Mouse (Mus musculus): ENCODE measurements at regions not wholly inside any gene's neighbourhood (a gene's known extent, or its start where the extent isn't known, plus 50 kb on each side); places are given as distances from the start of the nearest gene placed in this dataset.

GRCm38 (mm10) chr3:149270459-149270858, 280.1 kb upstream of the Adgrl2 start:
- H3K27me3 ChIP-seq = no peaks in the 10 kb centered on the region
- peaks cover 6% of the 10 kb centered on the region; the same call in 1 of the 2 replicates for H3K4me1 ChIP-seq (replicated peaks)
- no peak overlapping the region for H3K9ac ChIP-seq
- H3K4me2 ChIP-seq = no peak overlapping the region
- no peak overlapping the region for H3K27ac ChIP-seq
- no peak overlapping the region for H3K4me3 ChIP-seq
- ATAC-seq (replicated peaks; ENCODE audit: insufficient number of reproducible peaks, insufficient read depth, low FRiP score, low read depth) = no peak
- H3K9me3 ChIP-seq (replicated peaks) = no peaks in the 10 kb centered on the region
- H3K36me3 ChIP-seq = no peaks in the 10 kb centered on the region

DNA sequence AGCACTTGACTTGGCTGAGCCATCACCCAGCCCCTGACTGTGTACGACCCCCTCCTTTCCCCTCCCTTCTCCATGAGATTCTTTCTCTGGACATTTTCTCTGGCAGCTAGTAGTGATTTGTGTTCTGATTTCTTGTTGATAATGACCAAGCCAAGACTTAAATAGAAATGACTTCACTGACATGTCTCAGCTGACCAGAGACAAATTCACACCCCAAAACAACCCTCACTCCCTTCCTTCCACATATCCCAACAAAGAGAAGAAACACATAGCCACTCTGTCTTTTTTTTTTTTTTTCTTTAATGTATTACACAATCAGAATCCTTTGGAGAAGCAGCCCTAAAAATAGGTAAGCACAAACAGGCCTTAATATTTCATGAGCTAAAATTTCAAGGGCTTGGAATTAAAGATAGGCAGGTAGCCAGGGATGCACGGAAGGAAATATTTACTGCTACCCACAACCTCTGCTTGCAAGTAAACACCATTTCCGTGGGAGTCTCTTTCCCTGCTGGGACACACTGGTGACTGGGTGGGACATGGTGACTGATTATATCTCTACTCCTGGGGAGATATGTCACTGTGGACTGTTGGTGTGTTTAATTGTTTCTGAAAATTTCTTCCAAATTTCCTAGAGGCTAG, 272.1 kb upstream of the Adgrl2 start:
- H3K9me3 ChIP-seq (replicated peaks) = no peaks in the 10 kb centered on the region
- peak overlapping the region; percentile 40 for H3K27ac ChIP-seq
- no peak for ATAC-seq (replicated peaks; ENCODE audit: insufficient number of reproducible peaks, insufficient read depth, low FRiP score, low read depth)
- H3K4me2 ChIP-seq = no peak overlapping the region
- 16% methylated on average over 3 of the region's 3 CpGs for WGBS
- no peak overlapping the region for H3K4me3 ChIP-seq
- H3K27me3 ChIP-seq = no peaks in the 10 kb centered on the region
- H3K36me3 ChIP-seq = no peaks in the 10 kb centered on the region
- H3K9ac ChIP-seq = no peak overlapping the region
- H3K4me1 ChIP-seq (replicated peaks) = peaks cover 11% of the 10 kb centered on the region

GRCm38 (mm10) chr3:149261764-149262163, 271.4 kb upstream of the Adgrl2 start:
- WGBS = 94% methylated on average over 6 of the region's 6 CpGs

DNA sequence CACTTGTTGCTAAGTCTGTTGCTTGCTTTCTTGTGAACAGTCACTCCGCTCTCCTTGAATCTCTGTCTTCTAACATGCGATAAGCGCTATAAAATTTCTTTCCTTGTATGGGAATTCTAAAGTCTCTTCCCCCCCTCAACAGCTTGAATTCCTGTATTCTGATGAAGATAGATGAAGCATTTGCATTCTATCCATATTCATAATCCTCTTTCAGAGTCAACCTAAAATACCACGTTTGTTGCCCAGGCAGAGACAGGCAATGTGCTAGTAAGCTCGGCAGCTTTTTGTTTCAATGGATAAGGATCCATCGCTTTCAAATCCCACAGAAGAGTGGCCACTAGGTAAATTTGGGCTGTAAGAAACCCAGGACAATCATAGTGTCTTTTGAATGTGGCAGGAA, 268.5 kb upstream of the Adgrl2 start:
- Histone ChIP-seq H3K36me3 (no peaks in the 10 kb centered on the region), H3K9ac (no peak overlapping the region), H3K9me3 (replicated peaks) (no peaks in the 10 kb centered on the region), H3K27ac (no peak overlapping the region), H3K4me3 (no peak overlapping the region), H3K4me2 (no peak overlapping the region), H3K4me1 (replicated peaks) (peaks cover 18% of the 10 kb centered on the region), H3K27me3 (no peaks in the 10 kb centered on the region)
- no peak for ATAC-seq (replicated peaks; ENCODE audit: insufficient number of reproducible peaks, insufficient read depth, low FRiP score, low read depth)
- WGBS = 93% methylated on average over 6 of the region's 6 CpGs

More at GRCm38 (mm10) chr3:149261764-149262163, 271.4 kb upstream of the Adgrl2 start:
- H3K9me3 ChIP-seq (replicated peaks) = no peaks in the 10 kb centered on the region
- no peaks in the 10 kb centered on the region for H3K27me3 ChIP-seq
- H3K4me1 ChIP-seq (replicated peaks) = peaks cover 14% of the 10 kb centered on the region
- no peak overlapping the region for H3K27ac ChIP-seq
- H3K4me3 ChIP-seq = no peak overlapping the region
- ATAC-seq (replicated peaks; ENCODE audit: insufficient number of reproducible peaks, insufficient read depth, low FRiP score, low read depth) = no peak
- no peaks in the 10 kb centered on the region for H3K36me3 ChIP-seq
- no peak overlapping the region for H3K4me2 ChIP-seq
- H3K9ac ChIP-seq = no peak overlapping the region

GRCm38 (mm10) chr3:149256891-149257290, 266.5 kb upstream of the Adgrl2 start:
- Histone ChIP-seq H3K4me1 (replicated peaks) (peaks cover 7% of the 10 kb centered on the region; the same call in 1 of the 2 replicates), H3K27me3 (no peaks in the 10 kb centered on the region), H3K27ac (no peak overlapping the region), H3K4me3 (no peak overlapping the region), H3K9ac (no peak overlapping the region), H3K36me3 (no peaks in the 10 kb centered on the region), H3K4me2 (0 out of 2 replicates have a peak overlapping the region, but pooled peaks have one; percentile 4), H3K9me3 (replicated peaks) (no peaks in the 10 kb centered on the region)
- ATAC-seq (replicated peaks; ENCODE audit: insufficient number of reproducible peaks, insufficient read depth, low FRiP score, low read depth) = no peak
- WGBS = 43% methylated on average over 9 of the region's 9 CpGs

- Histone ChIP-seq H3K36me3 (no peaks in the 10 kb centered on the region), H3K4me1 (replicated peaks) (peaks cover 7% of the 10 kb centered on the region; the same call in 1 of the 2 replicates), H3K4me2 (no peak overlapping the region), H3K9ac (no peak overlapping the region), H3K9me3 (replicated peaks) (no peaks in the 10 kb centered on the region), H3K27ac (no peak overlapping the region), H3K4me3 (no peak overlapping the region), H3K27me3 (no peaks in the 10 kb centered on the region)
- 60% methylated on average over 6 of the region's 6 CpGs for WGBS
- no peak for ATAC-seq (replicated peaks; ENCODE audit: insufficient number of reproducible peaks, insufficient read depth, low FRiP score, low read depth)
These were observed 262.7 kb upstream of the Adgrl2 start for GRCm38 (mm10) chr3:149253080-149253479.

GRCm38 (mm10) chr3:149252144-149252543, 261.8 kb upstream of the Adgrl2 start:
- ATAC-seq (replicated peaks; ENCODE audit: insufficient number of reproducible peaks, insufficient read depth, low FRiP score, low read depth) = no peak
- no peaks in the 10 kb centered on the region for H3K27me3 ChIP-seq
- 72% methylated on average over 6 of the region's 6 CpGs for WGBS
- no peak overlapping the region for H3K4me2 ChIP-seq
- H3K4me3 ChIP-seq = no peak overlapping the region
- H3K9ac ChIP-seq = no peak overlapping the region
- no peaks in the 10 kb centered on the region for H3K36me3 ChIP-seq
- no peaks in the 10 kb centered on the region for H3K9me3 ChIP-seq (replicated peaks)
- no peak overlapping the region for H3K27ac ChIP-seq
- H3K4me1 ChIP-seq (replicated peaks) = peaks cover 8% of the 10 kb centered on the region; the same call in 1 of the 2 replicates

GRCm38 (mm10) chr3:149247626-149247987, 257.3 kb upstream of the Adgrl2 start:
- ATAC-seq (replicated peaks; ENCODE audit: insufficient number of reproducible peaks, insufficient read depth, low FRiP score, low read depth) = no peak
- 75% methylated on average over 6 of the region's 6 CpGs for WGBS
- Histone ChIP-seq H3K4me1 (replicated peaks) (0 out of 2 replicates have a peak, but pooled peaks cover 2% of the 10 kb centered on the region), H3K9ac (no peak overlapping the region), H3K27me3 (no peaks in the 10 kb centered on the region), H3K4me2 (no peak overlapping the region), H3K27ac (no peak overlapping the region), H3K9me3 (replicated peaks) (no peaks in the 10 kb centered on the region), H3K36me3 (no peaks in the 10 kb centered on the region), H3K4me3 (no peak overlapping the region)

DNA sequence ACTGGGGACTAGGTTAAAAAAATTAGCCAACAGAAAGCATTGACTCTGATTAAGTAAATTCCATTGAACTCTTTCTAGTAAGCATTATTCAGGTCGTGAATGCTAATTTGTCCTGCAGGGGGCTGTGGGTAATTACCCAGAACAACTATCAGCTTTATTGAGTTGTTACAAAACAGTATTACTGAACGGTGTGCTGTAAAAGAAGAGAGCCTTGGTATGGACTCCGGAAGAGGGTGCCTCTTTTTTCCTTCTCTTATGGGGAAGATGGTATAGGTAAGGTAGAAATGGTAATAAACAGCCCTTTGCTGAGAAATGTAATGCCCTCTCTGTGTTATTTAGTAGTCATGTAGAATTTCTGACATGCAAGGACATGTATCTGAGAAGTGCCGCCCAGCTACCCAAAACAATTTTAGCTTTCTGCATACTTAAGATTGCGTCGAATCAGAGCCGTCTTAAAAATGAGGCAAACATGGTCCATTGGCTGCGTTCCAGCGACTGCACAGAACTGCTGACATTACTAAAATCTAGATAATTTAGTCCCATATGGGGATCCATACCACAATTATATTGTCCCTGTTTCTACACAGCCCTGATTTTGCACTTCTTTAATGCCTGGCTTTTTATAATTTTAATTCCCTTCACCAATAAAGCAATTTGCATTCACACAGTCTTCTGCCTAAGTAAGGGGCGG, 256.7 kb upstream of the Adgrl2 start:
- H3K27ac ChIP-seq = no peak overlapping the region
- WGBS = 61% methylated on average over 10 of the region's 10 CpGs
- no peaks in the 10 kb centered on the region for H3K36me3 ChIP-seq
- H3K9ac ChIP-seq = no peak overlapping the region
- ATAC-seq (replicated peaks; ENCODE audit: insufficient number of reproducible peaks, insufficient read depth, low FRiP score, low read depth) = no peak
- H3K4me3 ChIP-seq = no peak overlapping the region
- H3K4me2 ChIP-seq = no peak overlapping the region
- no peaks in the 10 kb centered on the region for H3K27me3 ChIP-seq
- 0 out of 2 replicates have a peak, but pooled peaks cover 2% of the 10 kb centered on the region for H3K4me1 ChIP-seq (replicated peaks)
- H3K9me3 ChIP-seq (replicated peaks) = no peaks in the 10 kb centered on the region

DNA sequence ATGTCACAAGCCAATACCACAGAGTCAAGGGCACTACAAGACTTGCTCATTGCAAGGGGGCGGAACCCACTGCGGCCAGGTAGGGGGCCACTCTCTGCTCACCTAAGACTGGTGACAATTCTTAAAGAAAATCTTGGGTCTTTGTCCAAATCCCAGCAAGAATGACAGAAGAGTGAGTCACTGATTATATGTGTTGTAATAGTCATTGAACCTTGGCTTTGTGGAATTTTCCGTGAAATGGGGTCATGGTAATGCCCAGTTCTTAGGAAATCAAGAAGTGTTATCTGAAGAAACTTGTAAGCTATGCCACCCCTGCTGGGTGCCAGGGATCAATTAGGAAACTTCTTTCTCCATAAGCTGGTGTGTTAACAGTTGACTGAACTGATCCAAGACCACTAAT, 249.3 kb upstream of the Adgrl2 start:
- no peak overlapping the region for H3K9ac ChIP-seq
- H3K9me3 ChIP-seq (replicated peaks) = no peaks in the 10 kb centered on the region
- H3K4me3 ChIP-seq = no peak overlapping the region
- no peaks in the 10 kb centered on the region for H3K27me3 ChIP-seq
- ATAC-seq (replicated peaks; ENCODE audit: insufficient number of reproducible peaks, insufficient read depth, low FRiP score, low read depth) = no peak
- no peak overlapping the region for H3K27ac ChIP-seq
- no peaks in the 10 kb centered on the region for H3K4me1 ChIP-seq (replicated peaks)
- no peaks in the 10 kb centered on the region for H3K36me3 ChIP-seq
- H3K4me2 ChIP-seq = no peak overlapping the region
- WGBS = 95% methylated on average over 3 of the region's 3 CpGs

DNA sequence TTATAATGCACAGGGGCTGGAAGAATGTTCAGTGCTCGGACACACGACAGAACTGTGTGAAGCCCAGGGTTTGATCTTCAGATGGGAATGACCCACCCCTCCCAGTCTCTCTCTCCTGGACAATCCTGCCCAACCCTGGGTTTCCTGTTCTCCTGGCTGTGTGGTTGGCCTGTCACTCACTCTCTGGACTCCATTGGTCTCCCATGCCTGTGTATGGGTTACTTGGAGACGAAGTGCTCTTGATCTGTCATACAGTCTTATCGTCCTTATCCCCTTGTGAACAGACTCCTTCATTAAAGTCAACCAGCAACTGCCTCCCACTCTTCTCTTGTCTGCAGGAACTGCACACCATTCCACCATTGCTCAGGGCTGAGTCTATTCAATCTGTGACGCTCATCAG, 247.7 kb upstream of the Adgrl2 start:
- no peak for ATAC-seq (replicated peaks; ENCODE audit: insufficient number of reproducible peaks, insufficient read depth, low FRiP score, low read depth)
- no peaks in the 10 kb centered on the region for H3K9me3 ChIP-seq (replicated peaks)
- no peak overlapping the region for H3K4me3 ChIP-seq
- no peak overlapping the region for H3K27ac ChIP-seq
- H3K27me3 ChIP-seq = no peaks in the 10 kb centered on the region
- WGBS = 71% methylated on average over 5 of the region's 5 CpGs
- H3K36me3 ChIP-seq = no peaks in the 10 kb centered on the region
- no peak overlapping the region for H3K4me2 ChIP-seq
- H3K9ac ChIP-seq = no peak overlapping the region
- H3K4me1 ChIP-seq (replicated peaks) = 0 out of 2 replicates have a peak, but pooled peaks cover 6% of the 10 kb centered on the region

GRCm38 (mm10) chr3:149235183-149235582, 244.8 kb upstream of the Adgrl2 start:
- no peaks in the 10 kb centered on the region for H3K27me3 ChIP-seq

More at GRCm38 (mm10) chr3:149235183-149235582, 244.8 kb upstream of the Adgrl2 start:
- no peak overlapping the region for H3K9ac ChIP-seq
- H3K4me1 ChIP-seq (replicated peaks) = 0 out of 2 replicates have a peak, but pooled peaks cover 6% of the 10 kb centered on the region
- 91% methylated on average over 3 of the region's 3 CpGs for WGBS
- H3K9me3 ChIP-seq (replicated peaks) = no peaks in the 10 kb centered on the region
- no peak overlapping the region for H3K4me3 ChIP-seq
- ATAC-seq (replicated peaks; ENCODE audit: insufficient number of reproducible peaks, insufficient read depth, low FRiP score, low read depth) = no peak
- no peaks in the 10 kb centered on the region for H3K36me3 ChIP-seq
- no peak overlapping the region for H3K27ac ChIP-seq
- H3K4me2 ChIP-seq = no peak overlapping the region

Data from heart, embryonic 15.5 days (tissue).